Mouse (Mus musculus): ENCODE measurements around the gene Spns2.

Spns2 gene

DNA sequence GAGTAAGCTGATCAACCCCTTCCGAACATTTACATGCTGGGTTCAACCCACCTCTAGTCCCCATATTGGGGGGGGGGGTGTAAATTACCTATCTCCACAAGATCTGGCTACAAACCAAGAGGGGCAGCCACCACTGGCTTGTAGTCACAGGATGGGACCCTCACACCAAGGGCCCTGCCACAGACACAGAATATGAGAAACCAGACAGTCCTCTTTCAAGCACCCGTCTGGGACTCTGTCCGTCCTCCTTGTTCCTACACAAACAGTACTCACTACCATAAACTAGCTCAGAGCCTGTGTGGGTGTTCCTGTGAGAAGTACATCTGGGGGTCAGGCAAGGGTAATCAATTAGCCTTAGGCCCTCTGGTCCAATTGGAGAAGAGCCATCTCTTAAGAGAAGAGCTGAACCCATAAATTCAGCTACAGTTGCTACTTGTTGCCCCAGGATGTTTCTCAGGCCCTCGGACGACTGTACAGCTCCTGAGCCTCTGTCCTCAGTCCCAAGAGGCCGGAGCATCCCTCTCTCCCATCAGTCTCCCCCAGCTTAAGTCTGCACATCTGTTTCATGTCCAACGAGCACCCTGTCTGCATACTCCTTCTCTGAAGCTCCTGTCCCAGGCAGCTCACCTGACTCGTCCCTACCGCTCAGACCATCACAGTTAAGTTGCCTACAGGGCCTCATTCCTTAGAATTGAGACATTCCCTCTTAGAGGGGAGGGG lies 81.1 kb downstream of the Spns2 start:
- no peak for DNase-seq

DNA sequence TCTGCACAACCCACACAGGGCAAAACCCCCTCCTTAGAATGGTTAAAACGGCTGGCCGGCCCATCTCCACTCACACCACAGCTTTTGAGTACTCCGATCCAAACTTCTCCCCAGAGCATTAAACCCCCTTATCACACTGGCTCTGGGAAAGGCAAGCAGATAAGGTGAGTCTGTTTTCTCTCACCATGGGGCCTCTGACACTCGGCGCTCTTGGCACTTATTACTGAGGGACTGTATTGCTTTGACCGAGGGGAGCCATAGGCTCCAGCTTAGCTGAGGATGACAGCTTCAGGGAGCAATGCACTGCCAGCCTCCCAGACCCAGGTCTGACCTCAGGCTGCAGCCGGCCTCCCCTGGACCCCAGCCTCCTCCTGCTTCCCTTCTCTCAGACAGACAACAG lies 82.1 kb downstream of the Spns2 start:
- DNase-seq = no peak

DNA sequence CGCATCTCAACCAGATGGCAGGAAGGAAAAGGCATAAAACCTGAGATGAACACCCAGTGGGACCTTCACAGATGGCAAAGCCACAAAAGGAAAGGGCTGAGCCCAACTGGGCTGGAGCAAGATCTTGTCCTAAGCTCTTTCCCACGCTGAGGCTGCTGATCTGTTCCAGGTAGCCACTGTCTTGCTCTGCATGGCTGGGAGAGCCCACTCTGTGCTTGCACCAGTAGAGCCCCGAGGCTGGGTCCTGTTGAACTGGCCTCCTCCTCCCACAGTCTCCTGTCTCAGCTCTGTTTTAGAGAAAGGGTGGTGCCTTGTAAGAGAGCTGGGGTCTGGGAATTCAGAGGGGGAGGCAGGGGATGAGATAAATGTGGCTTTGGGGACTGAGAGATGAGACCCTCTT lies 82.6 kb downstream of the Spns2 start:
- no peak for DNase-seq

DNA sequence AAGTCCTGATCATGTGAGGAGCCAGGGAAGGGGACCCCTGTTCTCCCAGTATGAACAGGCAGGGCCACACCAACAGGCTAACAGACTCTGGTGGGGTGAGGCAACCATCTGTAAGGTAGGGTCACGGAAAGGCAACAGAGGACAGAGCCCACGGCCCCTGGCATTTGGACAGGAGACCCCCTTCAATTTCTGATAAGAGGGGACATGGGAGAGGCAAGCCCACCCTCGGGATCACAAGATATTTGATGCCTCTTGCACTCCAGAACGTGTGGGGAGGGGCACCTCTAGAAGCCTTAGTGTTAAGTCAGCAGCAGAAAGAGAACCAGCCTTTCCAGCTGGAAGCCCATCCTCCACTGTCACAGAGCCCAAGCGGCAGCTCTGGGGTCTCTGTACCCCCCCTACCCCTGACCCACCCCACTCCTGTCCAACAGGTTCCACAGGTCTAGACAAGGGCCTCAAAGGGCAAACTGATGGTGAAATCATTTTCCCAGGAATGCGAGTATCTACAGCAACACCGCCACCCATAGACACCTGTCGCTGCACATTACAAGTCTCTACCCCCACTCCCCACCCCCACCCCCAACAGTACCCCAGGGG lies 83.5 kb downstream of the Spns2 start:
- no peak for DNase-seq

DNA sequence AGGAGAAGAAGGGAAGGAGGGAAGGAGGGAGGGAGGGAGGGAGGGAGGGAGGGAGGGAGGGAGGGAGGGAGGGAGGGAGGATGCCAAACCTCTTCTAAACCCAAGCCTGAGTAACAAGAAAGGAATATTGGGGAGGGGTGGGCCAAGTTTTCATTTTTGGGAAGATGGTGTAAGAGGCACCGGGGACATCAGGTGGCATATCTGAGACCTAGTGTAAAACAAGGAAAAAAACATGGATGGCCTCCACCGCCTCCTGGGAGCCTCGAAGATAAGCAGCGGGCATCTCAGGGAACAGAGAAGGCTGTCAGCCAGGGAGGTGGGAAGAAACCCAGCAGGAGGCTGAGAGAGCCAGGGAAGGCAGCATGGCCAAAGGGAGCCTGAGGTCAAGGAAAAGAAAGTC lies 84.2 kb downstream of the Spns2 start:
- DNase-seq = no peak

DNA sequence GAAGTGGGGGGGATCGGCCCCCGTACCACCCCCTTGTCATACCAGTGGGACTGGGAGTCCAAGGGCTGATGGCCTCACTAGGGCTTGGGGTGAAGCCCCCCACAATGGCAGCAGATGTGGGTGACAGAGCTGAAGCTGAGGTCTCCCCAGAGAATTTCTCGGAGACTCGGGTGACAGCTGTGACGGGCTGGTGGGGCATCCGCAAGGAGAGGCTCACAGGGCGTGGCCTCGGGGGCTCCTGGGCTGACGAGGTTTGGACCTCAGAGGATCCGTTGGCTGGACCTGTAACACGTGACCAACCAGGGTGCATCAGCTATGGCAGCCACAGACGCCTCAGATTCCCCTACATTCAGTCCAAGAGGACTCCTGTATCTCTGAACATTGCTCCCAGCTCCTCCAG lies 86.7 kb downstream of the Spns2 start:
- no peak for DNase-seq

GRCm38 (mm10) chr11:72402017-72402416 lies 87.7 kb downstream of the Spns2 start:
- no peak for DNase-seq

Measured in right cerebral cortex, postnatal 25 days (tissue).